Mouse (Mus musculus): ENCODE measurements around the gene Mcu.

GRCm38 (mm10) chr10:59545169-59545568 lies 71.3 kb downstream of the Mcu start:
- no peak for TF ChIP-seq ZC3H11A (IDR thresholded peaks at IDR 0.05; ENCODE audit: borderline replicate concordance, low read depth, low read length)
- TF ChIP-seq HCFC1 (IDR thresholded peaks at IDR 0.05; ENCODE audit: borderline replicate concordance, insufficient read depth, low read length), result no peak
- TF ChIP-seq ZNF384 (IDR thresholded peaks at IDR 0.05; ENCODE audit: low read depth, low read length), result no peak
- no peak for TF ChIP-seq MAFK (IDR thresholded peaks at IDR 0.05; ENCODE audit: insufficient read depth, low read depth, low read length)

All from ES-E14 (cell line).